Mouse (Mus musculus): ENCODE measurements around the gene Igf1r.

Gene Igf1r

GRCm38 (mm10) chr7:68232521-68232920 is 279.9 kb downstream of the Igf1r start:
- ChIA-PET POLR2A (interaction anchor here in 2 of 4 experiments (0.6 to 1.1 kb wide), 3 partner anchors 12 to 27 kb away, joined by 3 read pairs; no protein-coding TSS in a partner anchor), CTCF (no interaction called here)

GRCm38 (mm10) chr7:68233619-68234223 is 281.1 kb downstream of the Igf1r start:
- CTCF ChIA-PET, result interaction anchor here in 3 of 4 experiments (0.6 to 1.4 kb wide), 5 partner anchors 30 to 445 kb away, joined by 3 to 5 read pairs (median 4); no protein-coding TSS in a partner anchor
- POLR2A ChIA-PET, result interaction anchor here in 3 of 4 experiments (0.6 to 3.5 kb wide), 10 partner anchors 10 to 593 kb away, joined by 3 to 12 read pairs (median 7); no protein-coding TSS in a partner anchor

- ChIA-PET POLR2A (interaction anchor here in 2 of 4 experiments (0.6 to 3.5 kb wide), 6 partner anchors 9 to 23 kb away, joined by 3 to 12 read pairs (median 6); no protein-coding TSS in a partner anchor), CTCF (no interaction called here)
Measured at GRCm38 (mm10) chr7:68236817-68237216, 284.2 kb downstream of the Igf1r start.

GRCm38 (mm10) chr7:68239220-68239827 is 286.7 kb downstream of the Igf1r start:
- CTCF ChIA-PET, result no interaction called here
- POLR2A ChIA-PET, result interaction anchor here in 3 of 4 experiments (0.5 to 2.8 kb wide), 23 partner anchors 8 to 435 kb away, joined by 3 to 13 read pairs (median 4); no protein-coding TSS in a partner anchor

- ChIA-PET POLR2A (interaction anchor here in 1 of 4 experiments (1.4 kb wide), 1 partner anchor 36 kb away, joined by 4 read pairs; no protein-coding TSS in a partner anchor), CTCF (no interaction called here)
Measured at GRCm38 (mm10) chr7:68241205-68241604, 288.6 kb downstream of the Igf1r start.

GRCm38 (mm10) chr7:68245681-68246080 is 293.1 kb downstream of the Igf1r start:
- ChIA-PET CTCF (no interaction called here), POLR2A (interaction anchor here (0.5 to 3.6 kb wide), 14 partner anchors 9 to 63 kb away, joined by 3 to 24 read pairs (median 6); partner anchors contain the start of gene Pgpep1l (in 2 of the 4))

- CTCF ChIA-PET, result interaction anchor here in 2 of 4 experiments (0.6 kb wide), 2 partner anchors 89 to 371 kb away, joined by 3 to 18 read pairs; no protein-coding TSS in a partner anchor
- POLR2A ChIA-PET, result interaction anchor here (0.5 to 3.6 kb wide), 14 partner anchors 8 to 64 kb away, joined by 3 to 24 read pairs (median 6); partner anchors contain the start of gene Pgpep1l (in 2 of the 4)
Measured at GRCm38 (mm10) chr7:68246249-68246648, 293.6 kb downstream of the Igf1r start.

GRCm38 (mm10) chr7:68250411-68250810 is 297.8 kb downstream of the Igf1r start:
- POLR2A ChIA-PET, result interaction anchor here in 2 of 4 experiments (1.0 to 2.9 kb wide), 9 partner anchors 8 to 51 kb away, joined by 3 to 13 read pairs (median 4); no protein-coding TSS in a partner anchor
- CTCF ChIA-PET, result no interaction called here

GRCm38 (mm10) chr7:68250902-68251301 is 298.3 kb downstream of the Igf1r start:
- ChIA-PET CTCF (interaction anchor here in 1 of 4 experiments (0.6 kb wide), 1 partner anchor 52 kb away, joined by 3 read pairs; no protein-coding TSS in a partner anchor), POLR2A (interaction anchor here in 2 of 4 experiments (1.3 to 1.9 kb wide), 2 partner anchors 8 to 51 kb away, joined by 3 to 9 read pairs; no protein-coding TSS in a partner anchor)

GRCm38 (mm10) chr7:68257767-68258166 is 305.1 kb downstream of the Igf1r start:
- CTCF ChIA-PET, result interaction anchor here in 2 of 4 experiments (0.6 to 1.2 kb wide), 2 partner anchors 10 to 45 kb away, joined by 3 to 5 read pairs; no protein-coding TSS in a partner anchor

GRCm38 (mm10) chr7:68258326-68259150 is 305.9 kb downstream of the Igf1r start:
- POLR2A ChIA-PET, result interaction anchor here in 3 of 4 experiments (0.6 to 17.9 kb wide), 25 partner anchors 8 to 1778 kb away, joined by 3 to 307 read pairs (median 5); partner anchors contain the start of gene Fam169b (in 2 of the 3)
- CTCF ChIA-PET, result interaction anchor here in 2 of 4 experiments (0.6 to 1.2 kb wide), 3 partner anchors 11 to 44 kb away, joined by 3 to 9 read pairs (median 5); no protein-coding TSS in a partner anchor

More at GRCm38 (mm10) chr7:68257767-68258166, 305.1 kb downstream of the Igf1r start:
- POLR2A ChIA-PET, result interaction anchor here in 3 of 4 experiments (0.6 to 17.9 kb wide), 14 partner anchors 8 to 48 kb away, joined by 3 to 307 read pairs (median 7); partner anchors contain the start of gene Fam169b (in 2 of the 3)

GRCm38 (mm10) chr7:68259523-68260081 is 307.0 kb downstream of the Igf1r start:
- ChIA-PET CTCF (interaction anchor here in 3 of 4 experiments (0.5 to 1.4 kb wide), 3 partner anchors 43 to 1548 kb away, joined by 3 to 6 read pairs (median 3); no protein-coding TSS in a partner anchor), POLR2A (interaction anchor here (0.5 to 17.9 kb wide), 33 partner anchors 9 to 593 kb away, joined by 3 to 307 read pairs (median 5); partner anchors contain the start of genes Fam169b (in 2 of the 4) and Igf1r (in 1 of the 4))

- CTCF ChIA-PET, result interaction anchor here in 1 of 4 experiments (1.9 kb wide), 1 partner anchor 40 kb away, joined by 5 read pairs; no protein-coding TSS in a partner anchor
Measured at GRCm38 (mm10) chr7:68262612-68263200, 310.1 kb downstream of the Igf1r start.

GRCm38 (mm10) chr7:68263346-68264027 is 310.9 kb downstream of the Igf1r start:
- CTCF ChIA-PET, result interaction anchor here in 3 of 4 experiments (0.6 to 1.9 kb wide), 3 partner anchors 14 to 39 kb away, joined by 3 to 5 read pairs (median 3); no protein-coding TSS in a partner anchor
- POLR2A ChIA-PET, result interaction anchor here in 3 of 4 experiments (0.6 to 17.9 kb wide), 9 partner anchors 10 to 301 kb away, joined by 3 to 307 read pairs (median 6); partner anchors contain the start of gene Fam169b (in 2 of the 3)

More at GRCm38 (mm10) chr7:68262612-68263200, 310.1 kb downstream of the Igf1r start:
- POLR2A ChIA-PET, result interaction anchor here in 3 of 4 experiments (0.7 to 17.9 kb wide), 6 partner anchors 13 to 40 kb away, joined by 4 to 307 read pairs (median 6); partner anchors contain the start of gene Fam169b (in 1 of the 3)

- CTCF ChIA-PET, result interaction anchor here in 3 of 4 experiments (0.6 to 1.9 kb wide), 4 partner anchors 13 to 38 kb away, joined by 3 to 5 read pairs (median 3); no protein-coding TSS in a partner anchor
- POLR2A ChIA-PET, result interaction anchor here (0.6 to 17.9 kb wide), 19 partner anchors 9 to 1781 kb away, joined by 3 to 307 read pairs (median 4); partner anchors contain the start of gene Fam169b (in 2 of the 4)
Measured at GRCm38 (mm10) chr7:68264028-68264453, 311.4 kb downstream of the Igf1r start, which contains the start of gene Pgpep1l. Gene Pgpep1l, minus strand, starts transcription at chr7:68264233.

- ChIA-PET CTCF (interaction anchor here in 3 of 4 experiments (0.6 to 1.9 kb wide), 4 partner anchors 13 to 38 kb away, joined by 3 to 5 read pairs (median 3); no protein-coding TSS in a partner anchor), POLR2A (interaction anchor here (0.6 to 17.9 kb wide), 21 partner anchors 9 to 1782 kb away, joined by 3 to 307 read pairs (median 4); partner anchors contain the start of gene Fam169b (in 2 of the 4))
Measured at GRCm38 (mm10) chr7:68264531-68264930, 311.9 kb downstream of the Igf1r start.
